Mouse (Mus musculus): Measurements from ENCODE around the gene Frem1.

- TF ChIP-seq CTCF (IDR thresholded peaks at IDR 0.05; ENCODE audit: low read depth) = no peak
- no peak for TF ChIP-seq EP300 (IDR thresholded peaks at IDR 0.05; ENCODE audit: low read depth)
Measured at GRCm38 (mm10) chr4:83018111-83019105, 33.7 kb downstream of the Frem1 start.

Data from liver, postnatal 0 days (tissue).